Mouse (Mus musculus) embryonic facial prominence, embryonic 13.5 days (tissue): ENCODE measurements at regions not wholly inside any gene's neighbourhood (a gene's known extent, or its start where the extent isn't known, plus 50 kb on each side); places are given as distances from the start of the nearest gene placed in this dataset.

Experiments
- ATAC-seq: fragments of 200-750 bp; cut with Nextera tagmentation; 2 replicates; pipeline ENCODE4 v1.8.0; 2017; ENCODE audit warnings: low read depth; ENCODE audit not compliant: insufficient number of reproducible peaks, insufficient read depth, low FRiP score, low TSS enrichment
- H3K27ac ChIP-seq: fragments of 300-500 bp; sonication (generic); 2 replicates; pipeline ENCODE4 v1.5.1; 2015; ENCODE audit warnings: moderate library complexity, mild to moderate bottlenecking, inconsistent platforms
- H3K27me3 ChIP-seq: fragments of 300-500 bp; sonication (generic); 2 replicates; pipeline ENCODE4 v1.6.1; 2015; ENCODE audit warnings: mild to moderate bottlenecking, inconsistent platforms
- H3K36me3 ChIP-seq: fragments of 300-500 bp; sonication (generic); 2 replicates; pipeline ENCODE4 v1.6.1; 2015; ENCODE audit warnings: mild to moderate bottlenecking, inconsistent platforms
- H3K4me1 ChIP-seq: fragments of 300-500 bp; sonication (generic); 2 replicates; pipeline ENCODE4 v1.6.1; 2015; ENCODE audit warnings: inconsistent platforms
- H3K4me2 ChIP-seq: fragments of 300-500 bp; sonication (generic); 2 replicates; pipeline ENCODE4 v1.6.1; 2015; ENCODE audit warnings: moderate library complexity, mild to moderate bottlenecking, inconsistent platforms
- H3K4me3 ChIP-seq: fragments of 300-500 bp; sonication (generic); 2 replicates; pipeline ENCODE4 v1.5.1; 2015; ENCODE audit warnings: mild to moderate bottlenecking, inconsistent platforms
- H3K9ac ChIP-seq: fragments of 300-500 bp; sonication (generic); 2 replicates; pipeline ENCODE4 v1.6.1; 2015; ENCODE audit warnings: mild to moderate bottlenecking, inconsistent platforms
- H3K9me3 ChIP-seq: fragments of 300-500 bp; sonication (generic); 2 replicates; pipeline ENCODE4 v1.6.1; 2016; ENCODE audit warnings: inconsistent platforms
- WGBS: fragments of 180-500 bp; shearing (Covaris S2); methylation state at CpG from one replicate; pipeline ENCODE4 v1.1.7; 2015; ENCODE audit warnings: mixed read lengths; 5-methylcytosine and 5-hydroxymethylcytosine counted together

DNA sequence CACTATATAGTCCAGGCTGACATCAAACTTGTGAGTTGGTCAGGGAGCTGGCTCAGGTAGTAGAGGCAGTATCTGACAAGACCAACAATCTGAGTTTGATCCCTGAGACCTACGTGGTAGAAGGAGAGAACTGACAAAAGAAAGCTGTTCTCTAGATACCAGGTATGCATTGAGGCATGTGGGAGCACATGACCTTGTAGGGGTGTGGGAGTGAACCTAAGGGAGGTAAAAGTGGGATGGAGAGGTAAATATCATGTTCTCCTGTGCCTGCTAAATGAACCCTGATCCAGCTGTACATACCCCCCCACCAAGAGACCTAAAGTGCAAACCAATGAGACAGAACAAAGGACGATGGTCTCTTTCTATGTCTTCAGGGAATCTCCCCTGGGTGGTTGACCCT is 308.3 kb downstream of the 1190002N15Rik start:
- WGBS, result 76% methylated on average over 2 of the region's 2 CpGs
- Histone ChIP-seq H3K27ac (no peak overlapping the region), H3K4me2 (no peak overlapping the region), H3K4me1 (no peaks in the 10 kb centered on the region), H3K36me3 (no peaks in the 10 kb centered on the region), H3K9ac (no peak overlapping the region), H3K27me3 (no peaks in the 10 kb centered on the region), H3K9me3 (no peaks in the 10 kb centered on the region), H3K4me3 (no peak overlapping the region)
- no peak for ATAC-seq

DNA sequence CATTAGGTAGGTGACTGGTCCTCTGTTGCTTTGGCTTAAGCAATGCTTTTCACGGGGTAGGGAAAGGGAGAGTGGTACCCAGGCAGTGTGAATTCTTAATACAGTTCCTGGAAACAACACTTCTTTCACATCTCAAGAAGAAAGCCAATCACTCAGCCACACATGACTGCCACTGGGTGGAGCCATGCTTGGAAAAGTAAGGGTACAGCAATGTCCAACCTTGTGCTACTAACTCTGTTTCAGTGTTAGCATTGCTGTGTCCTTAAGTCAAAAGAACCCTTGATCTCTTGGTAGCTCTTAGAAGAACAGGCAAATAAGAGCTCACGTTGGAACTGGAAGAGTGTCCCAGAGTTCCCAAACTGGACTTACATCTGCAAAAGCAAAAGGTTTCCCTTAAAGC is 318.8 kb downstream of the 1190002N15Rik start:
- Histone ChIP-seq H3K9ac (no peak overlapping the region), H3K27ac (no peak overlapping the region), H3K27me3 (no peaks in the 10 kb centered on the region), H3K36me3 (no peaks in the 10 kb centered on the region), H3K4me3 (no peak overlapping the region), H3K9me3 (no peaks in the 10 kb centered on the region), H3K4me1 (no peaks in the 10 kb centered on the region), H3K4me2 (no peak overlapping the region)
- no peak for ATAC-seq
- 67% methylated on average over 2 of the region's 2 CpGs for WGBS

DNA sequence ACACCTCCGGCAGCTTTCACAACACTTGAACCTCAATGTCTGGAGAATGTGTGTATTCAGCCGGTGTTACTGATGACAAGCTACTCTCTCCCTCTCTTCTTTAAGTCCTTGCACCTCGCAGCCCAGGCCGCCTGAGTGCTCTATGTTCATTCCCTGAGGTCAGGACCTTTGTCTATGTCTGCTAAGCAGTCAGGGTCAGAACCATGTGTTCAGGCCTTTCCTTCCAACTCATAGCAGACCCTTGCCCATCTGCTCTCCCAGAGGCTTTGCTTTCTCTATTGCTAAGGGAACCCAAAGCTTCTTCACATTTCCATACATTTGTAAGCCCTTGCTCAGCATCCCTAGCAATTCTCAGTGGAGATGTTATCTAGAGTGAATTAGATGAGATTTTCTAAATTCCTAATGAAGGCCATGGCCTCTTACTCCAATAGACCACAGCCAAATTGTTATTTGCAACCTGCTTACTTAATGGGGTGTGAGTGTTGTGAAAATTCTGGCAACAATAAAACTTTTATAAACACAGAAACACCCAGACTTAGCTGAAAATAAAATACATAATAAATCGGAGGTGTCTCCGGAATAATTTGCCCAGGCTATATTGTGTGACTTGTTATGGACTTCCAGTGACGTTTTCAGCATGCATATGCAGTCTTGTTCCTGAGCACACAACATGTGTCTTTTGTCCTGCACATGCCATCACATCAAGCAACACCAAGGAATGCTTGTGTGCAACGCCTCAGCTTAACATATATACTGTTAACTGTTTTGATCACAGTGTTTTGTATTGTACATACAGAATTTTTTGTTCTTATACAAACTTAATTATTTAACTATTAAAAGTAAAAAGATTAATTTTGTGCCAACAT is 321.2 kb downstream of the 1190002N15Rik start:
- ATAC-seq, result no peak
- no peaks in the 10 kb centered on the region for H3K27me3 ChIP-seq
- no peak overlapping the region for H3K27ac ChIP-seq
- H3K4me2 ChIP-seq, result no peak overlapping the region
- no peaks in the 10 kb centered on the region for H3K9me3 ChIP-seq
- H3K4me3 ChIP-seq, result no peak overlapping the region
- no peaks in the 10 kb centered on the region for H3K36me3 ChIP-seq
- WGBS, result 85% methylated on average over 8 of the region's 8 CpGs
- no peaks in the 10 kb centered on the region for H3K4me1 ChIP-seq
- H3K9ac ChIP-seq, result no peak overlapping the region

DNA sequence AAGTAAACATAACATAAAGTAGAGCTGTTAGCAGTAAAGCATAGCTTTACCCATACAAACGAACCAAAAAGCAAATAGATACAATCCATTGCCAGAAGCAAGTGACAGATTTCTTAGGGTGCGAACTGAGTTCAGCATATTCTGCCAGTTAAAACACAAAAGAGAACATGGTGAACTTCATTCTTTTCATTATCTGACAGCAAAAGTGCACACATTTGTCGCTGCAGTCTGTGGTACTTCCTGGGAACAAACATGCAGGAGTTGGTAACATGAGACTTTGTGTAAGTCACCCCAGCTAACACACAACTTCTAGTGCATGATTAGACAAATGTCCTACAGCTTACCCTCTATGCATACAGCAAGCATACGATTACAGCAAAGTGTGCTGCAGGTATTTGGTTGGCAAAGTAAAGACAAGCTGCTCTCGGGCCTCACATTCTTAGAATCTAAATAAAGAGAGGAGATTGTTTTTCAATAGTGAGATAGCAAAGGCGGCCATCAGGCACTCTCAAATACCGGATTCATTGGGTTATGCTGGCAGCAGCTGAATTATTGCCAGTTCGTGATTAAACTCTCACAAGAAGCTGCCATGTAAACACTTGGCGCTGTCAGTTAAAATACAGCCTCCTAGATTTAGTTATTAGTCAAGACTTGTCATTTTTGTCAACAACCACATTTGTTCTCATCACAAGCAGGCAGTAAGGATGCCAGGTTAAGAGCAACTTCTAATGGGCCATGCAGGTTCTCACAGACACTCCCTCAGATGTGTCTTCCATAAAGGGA is 327.2 kb downstream of the 1190002N15Rik start:
- H3K27me3 ChIP-seq, result no peaks in the 10 kb centered on the region
- WGBS, result 64% methylated on average over 9 of the region's 9 CpGs
- no peak overlapping the region for H3K4me2 ChIP-seq
- no peak overlapping the region for H3K9ac ChIP-seq
- no peaks in the 10 kb centered on the region for H3K4me1 ChIP-seq
- H3K36me3 ChIP-seq, result no peaks in the 10 kb centered on the region
- no peak for ATAC-seq
- H3K4me3 ChIP-seq, result no peak overlapping the region
- no peaks in the 10 kb centered on the region for H3K9me3 ChIP-seq
- no peak overlapping the region for H3K27ac ChIP-seq

DNA sequence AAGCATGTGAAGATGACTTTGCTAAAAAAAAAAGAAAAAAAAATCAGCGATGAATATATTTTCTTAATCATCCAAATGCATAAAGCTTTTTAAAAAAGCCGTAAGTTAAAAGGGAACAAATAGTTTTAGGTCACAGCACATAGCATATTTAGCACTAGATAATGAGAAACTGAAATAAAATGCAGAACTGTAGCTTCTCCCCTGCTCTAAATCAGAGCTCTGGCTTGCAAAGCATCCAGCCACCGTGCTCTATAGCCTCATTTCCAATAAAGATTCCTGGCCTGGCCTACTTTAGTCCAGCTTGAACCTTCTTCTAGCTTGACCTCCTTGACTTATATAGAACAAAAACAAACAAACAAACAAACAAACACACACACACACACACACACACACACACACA is 328.9 kb downstream of the 1190002N15Rik start:
- H3K4me2 ChIP-seq, result no peak overlapping the region
- H3K4me3 ChIP-seq, result no peak overlapping the region
- H3K4me1 ChIP-seq, result no peaks in the 10 kb centered on the region
- H3K27me3 ChIP-seq, result no peaks in the 10 kb centered on the region
- H3K9ac ChIP-seq, result no peak overlapping the region
- no peak for ATAC-seq
- no peaks in the 10 kb centered on the region for H3K9me3 ChIP-seq
- no peak overlapping the region for H3K27ac ChIP-seq
- WGBS, result 84% methylated on average over 3 of the region's 3 CpGs
- no peaks in the 10 kb centered on the region for H3K36me3 ChIP-seq

DNA sequence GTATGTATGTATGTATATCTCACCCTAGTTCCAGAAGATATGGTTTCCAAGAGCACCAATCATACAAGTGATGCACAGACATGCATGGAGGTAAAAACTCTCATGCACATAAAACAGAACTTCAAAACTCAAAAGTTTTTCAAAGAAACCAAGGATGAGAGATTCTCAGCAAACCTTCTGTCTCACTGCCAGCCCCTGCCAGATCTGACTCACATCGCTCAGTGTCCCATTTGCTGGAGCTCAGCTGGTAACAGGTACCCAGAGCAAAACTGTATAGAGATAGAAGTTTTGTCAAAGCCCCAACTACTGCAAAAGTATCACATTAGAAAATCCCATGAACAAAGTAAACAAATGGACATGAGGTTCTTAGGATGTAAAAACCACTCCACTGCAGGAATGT is 337.0 kb downstream of the 1190002N15Rik start:
- Histone ChIP-seq H3K4me1 (no peaks in the 10 kb centered on the region), H3K27ac (no peak overlapping the region), H3K4me2 (no peak overlapping the region), H3K27me3 (no peaks in the 10 kb centered on the region), H3K4me3 (no peak overlapping the region), H3K36me3 (no peaks in the 10 kb centered on the region), H3K9me3 (no peaks in the 10 kb centered on the region), H3K9ac (no peak overlapping the region)
- WGBS, result 88% methylated on average over 1 of the region's 1 CpGs
- no peak for ATAC-seq

DNA sequence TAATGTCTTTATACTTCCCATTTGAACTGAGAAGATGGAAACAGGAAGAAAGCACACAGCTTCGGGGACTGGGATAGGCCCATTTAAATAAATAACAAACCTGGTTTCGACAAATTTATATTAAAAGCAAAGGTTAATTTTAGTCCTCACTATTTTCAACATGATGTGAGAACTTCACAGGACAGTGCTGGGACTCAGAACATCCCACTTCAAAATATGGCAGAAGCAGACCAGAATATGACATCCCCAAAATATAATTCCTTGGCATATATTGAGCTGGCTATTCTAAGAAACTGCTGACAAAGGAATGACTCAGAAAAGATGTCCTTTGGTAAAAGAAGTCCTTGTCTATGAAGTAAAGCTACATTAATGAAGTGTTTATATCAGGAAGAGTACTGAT is 338.0 kb downstream of the 1190002N15Rik start:
- H3K36me3 ChIP-seq, result no peaks in the 10 kb centered on the region
- H3K4me2 ChIP-seq, result no peak overlapping the region
- no peaks in the 10 kb centered on the region for H3K27me3 ChIP-seq
- H3K4me1 ChIP-seq, result no peaks in the 10 kb centered on the region
- no peak overlapping the region for H3K4me3 ChIP-seq
- H3K9ac ChIP-seq, result no peak overlapping the region
- no peak for ATAC-seq
- 87% methylated on average over 2 of the region's 2 CpGs for WGBS
- no peaks in the 10 kb centered on the region for H3K9me3 ChIP-seq
- H3K27ac ChIP-seq, result no peak overlapping the region

DNA sequence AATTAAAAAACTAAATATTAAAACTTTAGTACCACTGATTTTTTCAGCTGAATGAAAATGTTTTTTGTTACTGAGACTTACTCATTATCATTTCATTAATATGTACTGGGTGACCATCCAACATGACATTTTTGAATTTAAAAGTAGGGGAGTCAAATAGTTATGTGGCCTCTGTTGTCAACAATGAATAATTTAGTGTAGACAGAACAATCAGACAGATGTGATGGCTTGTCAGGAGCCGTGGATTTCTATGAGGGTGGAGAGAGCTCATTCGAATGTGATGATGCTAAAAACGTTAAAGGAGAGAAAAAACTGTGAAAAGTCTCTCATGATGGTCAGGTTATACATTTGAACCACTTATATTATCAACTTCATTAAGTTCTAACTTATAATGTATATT is 346.8 kb downstream of the 1190002N15Rik start:
- H3K9ac ChIP-seq, result no peak overlapping the region
- H3K9me3 ChIP-seq, result no peaks in the 10 kb centered on the region
- no peak for ATAC-seq
- no peak overlapping the region for H3K4me2 ChIP-seq
- H3K4me3 ChIP-seq, result no peak overlapping the region
- no peaks in the 10 kb centered on the region for H3K27me3 ChIP-seq
- H3K27ac ChIP-seq, result no peak overlapping the region
- WGBS, result 65% methylated on average over 3 of the region's 3 CpGs
- H3K4me1 ChIP-seq, result no peaks in the 10 kb centered on the region
- no peaks in the 10 kb centered on the region for H3K36me3 ChIP-seq

DNA sequence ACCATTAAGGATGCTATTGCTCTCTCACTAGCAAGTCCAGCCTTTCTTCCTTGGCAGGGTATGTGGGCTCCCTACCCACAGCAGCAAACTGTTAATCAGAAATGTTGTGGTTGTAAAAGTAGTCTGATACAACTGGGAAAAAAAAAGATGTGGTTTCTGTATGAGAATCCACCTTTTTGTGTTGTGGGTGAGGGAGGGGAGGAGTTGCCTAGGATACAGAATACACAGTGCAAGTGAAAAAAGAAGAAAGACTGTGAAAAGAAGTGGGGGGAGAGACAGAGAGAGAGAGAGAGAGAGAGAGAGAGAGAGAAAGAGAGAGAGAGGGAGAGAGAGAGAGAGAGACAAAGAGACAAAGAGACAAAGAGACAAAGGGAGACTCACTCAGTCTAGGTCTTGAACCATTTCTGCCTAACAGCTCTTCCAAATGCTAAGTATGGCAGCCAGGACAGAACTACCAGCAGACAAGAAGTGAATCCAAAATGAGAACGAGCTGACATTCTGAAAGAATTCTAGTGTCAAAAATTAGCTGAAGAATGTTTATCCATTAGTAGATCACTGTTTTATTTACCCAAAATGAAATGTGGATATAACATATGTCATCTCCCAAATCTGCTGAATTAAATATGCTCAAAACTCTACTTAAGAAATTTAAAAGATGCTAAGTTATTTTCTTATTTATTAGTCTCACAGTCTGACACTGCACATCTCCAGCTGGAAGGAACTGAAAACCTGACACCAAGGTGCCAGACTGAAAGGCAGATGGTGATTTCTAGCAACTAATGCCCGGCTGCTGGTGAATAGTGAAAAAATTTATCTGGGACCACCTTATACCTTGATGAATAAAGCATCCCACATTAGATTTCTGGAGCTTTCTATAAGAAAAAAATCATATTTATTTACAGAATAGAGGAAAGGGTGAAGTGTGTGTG is 347.7 kb downstream of the 1190002N15Rik start:
- 70% methylated on average over 2 of the region's 2 CpGs for WGBS
- Histone ChIP-seq H3K36me3 (no peaks in the 10 kb centered on the region), H3K9ac (no peak overlapping the region), H3K4me1 (no peaks in the 10 kb centered on the region), H3K4me3 (no peak overlapping the region), H3K27ac (no peak overlapping the region), H3K9me3 (no peaks in the 10 kb centered on the region), H3K4me2 (no peak overlapping the region), H3K27me3 (no peaks in the 10 kb centered on the region)
- ATAC-seq, result no peak

DNA sequence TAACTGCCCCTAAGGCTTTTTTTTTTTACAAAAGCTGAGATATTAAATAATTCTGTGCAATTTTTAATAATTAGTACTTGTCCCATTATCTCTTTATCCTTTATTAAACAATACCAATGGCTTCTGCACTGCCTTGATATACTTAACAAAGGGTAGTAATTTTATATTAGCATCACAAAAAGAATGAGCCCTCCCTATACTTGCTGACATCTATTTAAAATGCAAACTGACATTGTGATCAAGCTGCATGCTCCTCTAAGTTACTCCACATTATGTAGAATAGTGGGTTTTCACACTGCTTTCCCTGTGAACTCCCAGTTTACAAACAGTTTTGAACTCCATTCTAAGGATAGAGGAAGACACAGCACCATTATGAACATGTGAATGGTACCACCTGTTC is 349.8 kb downstream of the 1190002N15Rik start:
- no peak overlapping the region for H3K9ac ChIP-seq
- no peaks in the 10 kb centered on the region for H3K27me3 ChIP-seq
- ATAC-seq, result no peak
- no peaks in the 10 kb centered on the region for H3K36me3 ChIP-seq
- H3K4me3 ChIP-seq, result no peak overlapping the region
- no peaks in the 10 kb centered on the region for H3K9me3 ChIP-seq
- H3K4me1 ChIP-seq, result no peaks in the 10 kb centered on the region
- no peak overlapping the region for H3K4me2 ChIP-seq
- no peak overlapping the region for H3K27ac ChIP-seq

DNA sequence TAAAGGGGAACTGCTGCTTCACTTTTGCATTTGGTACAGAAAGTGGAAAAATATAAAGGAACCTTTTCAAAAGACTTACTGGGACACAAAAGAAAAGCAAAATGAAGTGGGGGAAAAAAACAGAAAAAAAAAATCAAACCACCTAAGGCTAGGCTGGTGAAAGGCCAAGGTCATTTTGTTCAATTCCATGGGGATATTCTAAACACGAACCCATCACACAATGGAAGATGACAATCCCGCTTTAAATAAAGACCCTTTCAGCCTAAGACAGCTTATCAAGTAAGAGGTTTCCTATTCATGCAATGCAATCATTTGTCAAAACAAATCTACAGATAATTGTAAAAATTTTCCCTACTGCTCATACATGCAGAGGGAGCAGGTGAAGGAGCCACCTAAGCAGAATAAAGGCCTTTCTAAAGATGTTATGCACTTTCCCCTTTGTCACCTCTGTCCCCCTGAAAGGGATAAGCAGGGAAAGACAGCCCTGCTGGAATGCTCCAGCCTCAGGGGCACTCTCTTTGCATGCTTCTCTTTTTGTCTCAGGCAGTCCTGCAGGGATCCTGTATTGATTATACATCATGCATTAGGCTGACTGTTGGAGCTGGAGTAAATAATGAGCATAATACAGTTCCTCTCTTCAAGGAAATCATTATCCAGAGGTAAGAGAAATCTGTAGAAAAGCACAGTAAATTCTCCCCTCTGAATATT is 367.8 kb downstream of the 1190002N15Rik start:
- Histone ChIP-seq H3K4me1 (no peaks in the 10 kb centered on the region), H3K4me2 (no peak overlapping the region), H3K9me3 (no peaks in the 10 kb centered on the region), H3K36me3 (no peaks in the 10 kb centered on the region), H3K4me3 (no peak overlapping the region), H3K9ac (no peak overlapping the region), H3K27ac (no peak overlapping the region), H3K27me3 (no peaks in the 10 kb centered on the region)
- WGBS, result 71% methylated on average over 2 of the region's 2 CpGs
- no peak for ATAC-seq
